Mouse (Mus musculus): ENCODE data around the gene Cish.

Gene Cish

DNA sequence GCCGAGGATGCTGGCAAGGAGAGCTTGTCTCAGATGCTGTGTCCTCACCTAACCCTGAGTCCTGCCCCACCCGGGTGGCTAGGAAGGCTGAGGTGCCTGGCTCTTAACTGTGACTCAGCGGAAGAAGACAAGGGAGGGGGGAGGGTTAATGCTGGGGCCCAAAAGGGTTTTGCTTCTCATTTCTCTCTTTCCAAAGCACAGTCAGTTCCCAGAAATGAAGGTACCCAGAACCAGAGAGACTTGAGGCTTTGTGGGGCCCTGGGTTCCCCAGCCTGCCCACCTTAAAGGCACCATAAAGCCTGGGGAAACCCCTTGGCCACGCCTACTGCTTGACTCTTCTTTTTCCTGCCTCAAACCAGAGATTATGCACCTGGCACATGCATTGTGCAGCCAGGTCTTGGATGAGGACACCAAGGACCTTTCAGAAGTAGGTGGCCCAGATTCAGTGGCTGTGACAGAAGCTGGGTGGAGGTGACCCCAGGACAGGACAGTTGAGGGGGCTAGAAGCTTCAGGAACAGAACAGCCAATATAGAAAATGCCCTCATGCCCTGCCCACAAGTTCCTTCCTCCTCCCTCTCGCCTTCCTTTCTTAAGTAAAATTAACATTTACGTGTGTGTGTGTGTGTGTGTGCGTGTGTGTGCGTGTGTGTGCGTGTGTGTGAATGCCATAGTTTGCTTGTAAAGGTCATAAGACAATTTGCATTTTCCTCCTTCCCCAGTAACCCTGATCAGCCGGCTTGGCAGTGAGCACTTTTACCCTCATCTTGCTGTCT is 17.2 kb downstream of the Cish start:
- DNase-seq (ENCODE audit: inconsistent age in 2 of 2, low spot score in 1 of 2), result peak in 1 of 2 experiments; percentile 63

GRCm38 (mm10) chr9:107313926-107314325 is 18.1 kb downstream of the Cish start:
- DNase-seq (ENCODE audit: inconsistent age in 2 of 2, low spot score in 1 of 2), result no peak

DNA sequence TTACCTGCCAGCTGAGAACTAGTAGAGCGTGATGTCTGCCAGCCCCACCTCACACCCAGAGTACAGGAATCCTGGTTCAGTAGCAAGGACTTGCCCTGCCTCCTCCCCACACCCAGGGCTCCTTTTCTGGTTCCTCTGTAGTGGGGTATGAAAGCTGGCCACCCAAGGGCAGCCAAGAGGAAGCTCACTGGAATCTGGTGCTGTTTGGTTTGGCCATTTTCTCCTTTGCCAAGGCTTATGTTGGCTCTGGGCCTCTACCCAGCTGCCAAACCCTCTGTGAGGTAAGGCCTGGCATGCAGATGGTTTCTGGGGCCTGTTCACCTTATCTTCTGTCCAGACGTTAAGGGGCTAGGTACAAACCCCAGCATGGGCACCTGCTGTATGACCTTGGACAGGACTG is 20.0 kb downstream of the Cish start:
- no peak for DNase-seq (ENCODE audit: inconsistent age in 2 of 2, low spot score in 1 of 2)

DNA sequence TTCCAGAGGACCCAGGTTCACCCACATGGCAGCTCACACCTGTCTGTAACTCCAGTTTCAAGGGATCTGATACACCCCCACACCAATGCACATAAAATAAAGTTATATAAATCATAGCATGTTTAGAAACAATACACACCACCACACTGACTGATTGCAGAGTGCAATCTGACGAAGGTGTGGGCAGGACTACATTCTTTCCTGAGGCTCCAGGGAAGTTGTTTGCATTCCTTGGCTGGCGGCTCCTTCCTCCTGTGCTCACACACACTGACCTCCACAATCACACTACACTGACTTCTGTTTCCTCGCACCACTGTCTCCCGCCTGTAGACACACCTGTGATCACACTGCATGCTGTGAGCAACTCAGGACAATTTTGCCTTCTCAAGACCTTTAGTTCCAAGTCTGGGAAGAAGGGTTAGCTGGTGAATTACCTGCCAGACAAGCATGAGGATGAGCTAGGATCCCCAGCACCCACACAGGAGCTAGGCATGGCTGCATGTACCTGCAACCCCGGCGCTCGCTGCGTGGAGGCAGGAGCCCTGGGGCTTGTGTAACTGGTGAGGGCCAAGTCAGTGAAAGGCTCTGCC is 26.7 kb downstream of the Cish start:
- DNase-seq (ENCODE audit: inconsistent age in 2 of 2, low spot score in 1 of 2), result no peak

GRCm38 (mm10) chr9:107323558-107323957 is 27.7 kb downstream of the Cish start:
- DNase-seq (ENCODE audit: inconsistent age in 2 of 2, low spot score in 1 of 2), result peak in 1 of 2 experiments; percentile 63

- peak in 1 of 2 experiments; percentile 71 for DNase-seq (ENCODE audit: inconsistent age in 2 of 2, low spot score in 1 of 2)
These were observed 29.2 kb downstream of the Cish start for GRCm38 (mm10) chr9:107324799-107325561.

GRCm38 (mm10) chr9:107325904-107326303 is 30.1 kb downstream of the Cish start:
- peak in 1 of 2 experiments; percentile 29 for DNase-seq (ENCODE audit: inconsistent age in 2 of 2, low spot score in 1 of 2)

GRCm38 (mm10) chr9:107327879-107328620 is 32.2 kb downstream of the Cish start:
- DNase-seq (ENCODE audit: inconsistent age in 2 of 2, low spot score in 1 of 2), result peak in 1 of 2 experiments; percentile 60

DNA sequence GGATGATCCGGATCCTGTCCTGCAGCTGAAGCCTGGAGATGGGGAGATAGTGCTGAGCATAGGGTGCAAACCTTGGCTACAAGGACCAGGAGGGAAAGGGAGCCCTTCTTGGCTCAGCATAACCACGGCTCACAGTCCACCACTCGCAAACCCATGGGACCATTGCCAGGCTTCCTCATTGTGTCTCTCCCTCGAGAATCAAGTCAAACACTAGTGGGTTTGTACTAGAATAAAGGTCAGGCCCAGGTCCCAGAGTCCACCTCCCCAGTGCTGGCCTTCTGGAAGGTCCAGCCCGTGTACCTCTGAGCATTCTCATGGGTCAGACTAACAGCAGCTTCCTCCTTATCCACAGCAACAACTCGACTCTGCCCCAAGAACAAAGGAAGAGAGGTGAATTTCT is 35.0 kb downstream of the Cish start:
- no peak for DNase-seq (ENCODE audit: inconsistent age in 2 of 2, low spot score in 1 of 2)

GRCm38 (mm10) chr9:107333686-107334085 is 37.9 kb downstream of the Cish start:
- DNase-seq (ENCODE audit: inconsistent age in 2 of 2, low spot score in 1 of 2), result no peak

- DNase-seq (ENCODE audit: inconsistent age in 2 of 2, low spot score in 1 of 2), result no peak
These were observed 38.5 kb downstream of the Cish start for GRCm38 (mm10) chr9:107334356-107334755.

GRCm38 (mm10) chr9:107335046-107335445 is 39.2 kb downstream of the Cish start:
- DNase-seq (ENCODE audit: inconsistent age in 2 of 2, low spot score in 1 of 2), result no peak

- peak; percentile 67 to 92 for DNase-seq (ENCODE audit: inconsistent age in 2 of 2, low spot score in 1 of 2)
These were observed 40.1 kb downstream of the Cish start for GRCm38 (mm10) chr9:107335909-107336308.

- no peak for DNase-seq (ENCODE audit: inconsistent age in 2 of 2, low spot score in 1 of 2)
These were observed 40.6 kb downstream of the Cish start for GRCm38 (mm10) chr9:107336386-107336785.

DNA sequence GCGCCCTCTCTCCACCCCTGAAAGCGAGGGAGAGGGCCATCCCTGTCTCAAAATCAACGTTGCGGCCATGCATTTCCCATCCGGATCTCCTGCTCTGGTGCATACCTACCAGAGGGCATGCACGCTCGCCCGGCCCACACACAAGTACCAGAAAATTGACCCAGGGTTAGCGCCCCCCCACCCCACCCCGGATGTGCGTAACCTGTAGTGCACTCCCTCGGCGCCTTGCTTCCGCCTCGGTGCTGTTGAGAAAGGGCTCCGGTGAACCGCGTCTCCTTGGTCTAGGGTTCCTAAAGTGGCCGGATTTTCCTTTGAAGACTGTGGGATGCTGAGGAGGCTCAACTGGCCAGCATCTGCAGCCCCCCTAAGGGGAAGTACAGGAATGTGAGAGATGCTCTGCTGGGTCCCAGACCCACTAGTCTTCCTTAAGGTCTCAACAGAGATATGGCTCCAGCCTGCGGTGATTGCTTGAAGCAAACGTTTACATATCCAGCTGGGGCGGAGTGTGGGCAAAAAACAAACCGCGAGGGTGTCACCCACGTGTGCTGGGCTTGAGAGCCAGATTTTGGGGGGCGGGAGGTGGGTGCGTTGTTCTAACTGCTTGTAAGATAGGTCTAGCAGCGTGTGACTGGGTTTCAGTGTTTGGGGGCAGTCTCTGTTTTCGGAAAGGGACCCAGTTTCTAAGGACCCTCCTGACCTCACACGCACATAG is 42.5 kb downstream of the Cish start, which contains the start of gene Hemk1:
Hemk1 (minus strand) TSS at position 179 of the 712 bp plus-strand sequence.
- peak; percentile 79 to 92 for DNase-seq (ENCODE audit: inconsistent age in 2 of 2, low spot score in 1 of 2)

- DNase-seq (ENCODE audit: inconsistent age in 2 of 2, low spot score in 1 of 2), result peak; percentile 94 to 98
These were observed 44.5 kb downstream of the Cish start, which contains the start of gene 6430571L13Rik for GRCm38 (mm10) chr9:107340267-107340859. TSS of gene 6430571L13Rik (plus strand) at chr9:107340602.

DNA sequence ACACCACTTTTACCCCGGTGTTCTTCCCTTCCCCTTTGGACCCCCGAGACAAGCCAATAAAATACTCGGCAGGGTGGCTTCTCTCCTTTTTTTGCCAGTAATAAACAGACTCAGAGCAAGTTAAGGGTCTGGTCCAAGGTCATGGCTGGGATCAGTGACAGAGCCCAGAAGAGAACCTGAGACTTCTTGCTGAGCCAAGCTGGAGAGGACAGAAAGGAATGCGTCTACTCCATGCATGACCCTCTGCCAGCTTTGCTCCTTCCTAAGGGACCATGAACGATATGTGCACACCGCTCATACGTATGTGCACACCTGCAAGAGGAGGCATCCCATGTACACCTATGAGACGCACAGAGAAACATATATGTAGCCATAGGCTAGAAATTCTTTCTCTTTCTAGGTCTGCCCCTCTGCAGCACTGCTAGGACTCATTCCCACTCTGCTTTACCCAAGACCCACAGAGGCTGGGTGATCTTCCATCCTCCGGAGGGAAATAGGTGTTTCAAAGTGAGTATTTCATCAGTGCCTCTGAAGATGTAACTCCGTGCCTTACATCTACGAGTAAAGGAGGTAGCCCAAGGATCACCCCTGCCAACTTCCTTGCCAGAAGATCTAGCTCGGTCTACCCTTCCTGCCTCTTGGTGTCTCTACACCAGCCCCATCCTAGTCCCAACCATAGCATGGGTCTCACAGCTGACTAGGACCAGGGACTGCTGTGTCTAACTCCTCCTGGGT is 45.3 kb downstream of the Cish start:
- no peak for DNase-seq (ENCODE audit: inconsistent age in 2 of 2, low spot score in 1 of 2)

GRCm38 (mm10) chr9:107342201-107342709 is 46.4 kb downstream of the Cish start:
- DNase-seq (ENCODE audit: inconsistent age in 2 of 2, low spot score in 1 of 2), result no peak
